Mouse (Mus musculus) forebrain, embryonic 16.5 days (tissue): ENCODE measurements at regions not wholly inside any gene's neighbourhood (a gene's known extent, or its start where the extent isn't known, plus 50 kb on each side); places are given as distances from the start of the nearest gene placed in this dataset.
A peak's percentile ranks its signal among the peaks of the same experiment; 100 is the strongest.

Experiments used
- ATAC-seq: fragments of 200-750 bp; cut with Nextera tagmentation; 2 replicates; pipeline ENCODE4 v1.8.0; 2017; ENCODE audit warnings: mild to moderate bottlenecking, moderate library complexity
- H3K27ac ChIP-seq: fragments of 300-500 bp; sonication (generic); 2 replicates; pipeline ENCODE4 v1.5.1; 2014; ENCODE audit warnings: low read length, control low read depth
- H3K27me3 ChIP-seq: fragments of 300-500 bp; sonication (generic); replicated peaks from 2 replicates; pipeline ENCODE4 v1.6.1; 2014; ENCODE audit warnings: low read length; ENCODE audit not compliant: control insufficient read depth, insufficient read depth
- H3K36me3 ChIP-seq: fragments of 300-500 bp; sonication (generic); 2 replicates; pipeline ENCODE4 v1.6.1; 2014; ENCODE audit not compliant: control insufficient read depth, insufficient read depth
- H3K4me1 ChIP-seq: fragments of 300-500 bp; sonication (generic); replicated peaks from 2 replicates; pipeline ENCODE4 v1.6.1; 2014; ENCODE audit warnings: low read length; ENCODE audit not compliant: control insufficient read depth, insufficient read depth
- H3K4me2 ChIP-seq: fragments of 300-500 bp; sonication (generic); 2 replicates; pipeline ENCODE4 v1.6.1; 2014; ENCODE audit warnings: mild to moderate bottlenecking, low read length, control low read depth
- H3K4me3 ChIP-seq: fragments of 300-500 bp; sonication (generic); replicated peaks from 2 replicates; pipeline ENCODE4 v1.5.1; 2014; ENCODE audit warnings: mild to moderate bottlenecking, low read length, control low read depth
- H3K9ac ChIP-seq: fragments of 300-500 bp; sonication (generic); replicated peaks from 2 replicates; pipeline ENCODE4 v1.6.1; 2014; ENCODE audit warnings: low read depth, low read length, control low read depth
- H3K9me3 ChIP-seq: fragments of 300-500 bp; sonication (generic); 2 replicates; pipeline ENCODE4 v1.6.1; 2016; ENCODE audit warnings: low read length; ENCODE audit not compliant: control insufficient read depth
- WGBS: fragments of 180-500 bp; shearing (Covaris S2); extraction: QIAGEN DNeasy Blood & Tissue Kit; methylation state at CpG from one replicate; pipeline ENCODE4 v1.1.7; 2014; 5-methylcytosine and 5-hydroxymethylcytosine counted together

GRCm38 (mm10) chr2:74027404-74028104 is 116.4 kb upstream of the Atp5g3 start:
- Histone ChIP-seq H3K9ac (no peak overlapping the region), H3K36me3 (no peaks in the 10 kb centered on the region), H3K9me3 (0 out of 2 replicates have a peak, but pooled peaks cover 2% of the 10 kb centered on the region), H3K4me1 (peaks cover 7% of the 10 kb centered on the region), H3K4me2 (no peak overlapping the region), H3K4me3 (no peak overlapping the region), H3K27me3 (peaks cover 3% of the 10 kb centered on the region; the same call in 1 of the 2 replicates), H3K27ac (no peak overlapping the region)
- 42% methylated on average over 11 of the region's 11 CpGs for WGBS
- peak; percentile 69 for ATAC-seq

- Histone ChIP-seq H3K9me3 (peaks cover 7% of the 10 kb centered on the region; the same call in 1 of the 2 replicates), H3K36me3 (no peaks in the 10 kb centered on the region), H3K9ac (no peak overlapping the region), H3K4me1 (no peaks in the 10 kb centered on the region; the same call in 1 of the 2 replicates), H3K27ac (no peak overlapping the region), H3K27me3 (no peaks in the 10 kb centered on the region), H3K4me3 (no peak overlapping the region), H3K4me2 (no peak overlapping the region)
- no peak for ATAC-seq
- WGBS, result 60% methylated on average over 7 of the region's 7 CpGs
These were observed 104.0 kb upstream of the Atp5g3 start for GRCm38 (mm10) chr2:74015146-74015545.

- Histone ChIP-seq H3K27me3 (no peaks in the 10 kb centered on the region), H3K27ac (no peak overlapping the region), H3K4me2 (no peak overlapping the region), H3K4me3 (no peak overlapping the region), H3K9ac (no peak overlapping the region), H3K9me3 (peaks cover 8% of the 10 kb centered on the region; the same call in 1 of the 2 replicates), H3K36me3 (no peaks in the 10 kb centered on the region), H3K4me1 (no peaks in the 10 kb centered on the region; the same call in 1 of the 2 replicates)
- ATAC-seq, result no peak
- 88% methylated on average over 3 of the region's 3 CpGs for WGBS
These were observed 103.1 kb upstream of the Atp5g3 start for GRCm38 (mm10) chr2:74014201-74014600.

GRCm38 (mm10) chr2:73998531-73998930 is 87.4 kb upstream of the Atp5g3 start:
- ATAC-seq, result no peak
- H3K4me1 ChIP-seq, result no peaks in the 10 kb centered on the region
- H3K27ac ChIP-seq, result no peak overlapping the region
- H3K4me2 ChIP-seq, result no peak overlapping the region
- H3K27me3 ChIP-seq, result no peaks in the 10 kb centered on the region; the same call in 1 of the 2 replicates
- H3K9ac ChIP-seq, result no peak overlapping the region
- 9% methylated on average over 2 of the region's 2 CpGs for WGBS
- H3K36me3 ChIP-seq, result no peaks in the 10 kb centered on the region
- H3K4me3 ChIP-seq, result no peak overlapping the region
- no peaks in the 10 kb centered on the region for H3K9me3 ChIP-seq

GRCm38 (mm10) chr2:73996986-73997385 is 85.9 kb upstream of the Atp5g3 start:
- ATAC-seq, result no peak
- Histone ChIP-seq H3K4me3 (no peak overlapping the region), H3K4me1 (0 out of 2 replicates have a peak, but pooled peaks cover under 1% of the 10 kb centered on the region), H3K36me3 (no peaks in the 10 kb centered on the region), H3K27me3 (no peaks in the 10 kb centered on the region; the same call in 1 of the 2 replicates), H3K9ac (no peak overlapping the region), H3K9me3 (no peaks in the 10 kb centered on the region), H3K27ac (no peak overlapping the region), H3K4me2 (no peak overlapping the region)
- WGBS, result 91% methylated on average over 5 of the region's 5 CpGs

GRCm38 (mm10) chr2:73991818-73992217 is 80.7 kb upstream of the Atp5g3 start:
- 47% methylated on average over 11 of the region's 11 CpGs for WGBS
- no peak for ATAC-seq
- H3K4me2 ChIP-seq, result no peak overlapping the region
- no peak overlapping the region for H3K4me3 ChIP-seq
- H3K4me1 ChIP-seq, result peaks cover 4% of the 10 kb centered on the region; the same call in 1 of the 2 replicates
- H3K27ac ChIP-seq, result no peak overlapping the region
- H3K27me3 ChIP-seq, result no peaks in the 10 kb centered on the region
- no peaks in the 10 kb centered on the region for H3K36me3 ChIP-seq
- no peak overlapping the region for H3K9ac ChIP-seq
- H3K9me3 ChIP-seq, result no peaks in the 10 kb centered on the region

GRCm38 (mm10) chr2:73987441-73988105 is 76.4 kb upstream of the Atp5g3 start:
- no peak overlapping the region for H3K27ac ChIP-seq
- no peaks in the 10 kb centered on the region for H3K9me3 ChIP-seq
- peaks cover 4% of the 10 kb centered on the region; the same call in 1 of the 2 replicates for H3K4me1 ChIP-seq
- no peak overlapping the region for H3K4me2 ChIP-seq
- no peak overlapping the region for H3K4me3 ChIP-seq
- no peak for ATAC-seq
- H3K36me3 ChIP-seq, result no peaks in the 10 kb centered on the region
- no peak overlapping the region for H3K9ac ChIP-seq
- H3K27me3 ChIP-seq, result peaks cover 3% of the 10 kb centered on the region; the same call in 1 of the 2 replicates
- 79% methylated on average over 10 of the region's 10 CpGs for WGBS

GRCm38 (mm10) chr2:73985911-73986250 is 74.8 kb upstream of the Atp5g3 start:
- Histone ChIP-seq H3K9me3 (no peaks in the 10 kb centered on the region), H3K27me3 (peaks cover 5% of the 10 kb centered on the region; the same call in 1 of the 2 replicates), H3K36me3 (no peaks in the 10 kb centered on the region), H3K9ac (no peak overlapping the region), H3K4me2 (no peak overlapping the region), H3K4me3 (no peak overlapping the region), H3K4me1 (no peaks in the 10 kb centered on the region; the same call in 1 of the 2 replicates), H3K27ac (no peak overlapping the region)
- no peak for ATAC-seq
- 80% methylated on average over 6 of the region's 6 CpGs for WGBS

GRCm38 (mm10) chr2:73985238-73985910 is 74.2 kb upstream of the Atp5g3 start:
- Histone ChIP-seq H3K4me1 (no peaks in the 10 kb centered on the region; the same call in 1 of the 2 replicates), H3K27me3 (peaks cover 6% of the 10 kb centered on the region; the same call in 1 of the 2 replicates), H3K9me3 (no peaks in the 10 kb centered on the region), H3K4me2 (no peak overlapping the region), H3K27ac (no peak overlapping the region), H3K9ac (no peak overlapping the region), H3K4me3 (no peak overlapping the region), H3K36me3 (no peaks in the 10 kb centered on the region)
- WGBS, result 80% methylated on average over 14 of the region's 14 CpGs
- ATAC-seq, result no peak
